Comparison of ENCODE assay signal across 14 mouse cellular contexts in genomic region chr3:96599411-96599810, GRCm38 (mm10). TPM values are rescaled to one million over a fixed set of nuclear protein-coding genes. Genes with fewer than 3 reads are reported as not detected.
DNase-seq lines count a peak whose midpoint lies in the region; ATAC-seq and TF ChIP-seq lines count a peak whose summit lies in the region.
"Had no signal": no experiment of that assay in that cellular context is flagged by ENCODE, and none has a peak within 500 bp of the region (broad histone marks: within the 10 kb centered on the region; RNA-seq: fewer than 3 reads in every experiment).

No protein-coding gene starts in this region.

- ATAC-seq in forebrain, embryonic 11.5 days (replicated peaks; ENCODE audit: low FRiP score), result no peak
- ATAC-seq in hindbrain, embryonic 16.5 days, result no peak
- no peak for ATAC-seq in neural tube, embryonic 15.5 days (ENCODE audit: low FRiP score)
- ATAC-seq in megakaryocyte-erythroid progenitor cell, adult 5-6 weeks (replicated peaks; ENCODE audit: low FRiP score, low TSS enrichment, poor library complexity, severe bottlenecking), result no peak

- no peaks in the 10 kb centered on the region for H3K9me3 ChIP-seq in forebrain, embryonic 10.5 days
- no peaks in the 10 kb centered on the region for H3K9me3 ChIP-seq in forebrain, embryonic 11.5 days (ENCODE audit: control insufficient read depth, low read length)
- H3K9me3 ChIP-seq in hindbrain, embryonic 16.5 days (ENCODE audit: control insufficient read depth, low read length), result no peaks in the 10 kb centered on the region
- H3K9me3 ChIP-seq in neural tube, embryonic 15.5 days (replicated peaks), result no peaks in the 10 kb centered on the region

- peaks cover 12% of the 10 kb centered on the region for H3K36me3 ChIP-seq in forebrain, embryonic 10.5 days (replicated peaks)
- no peaks in the 10 kb centered on the region for H3K36me3 ChIP-seq in forebrain, embryonic 11.5 days (ENCODE audit: control insufficient read depth, insufficient read depth, low read length)
- no peaks in the 10 kb centered on the region for H3K36me3 ChIP-seq in hindbrain, embryonic 16.5 days (ENCODE audit: control insufficient read depth, insufficient read depth, low read length)
- no peaks in the 10 kb centered on the region for H3K36me3 ChIP-seq in neural tube, embryonic 15.5 days

- no peak overlapping the region for H3K4me2 ChIP-seq in forebrain, embryonic 11.5 days (ENCODE audit: low read depth, low read length, severe bottlenecking)
- peak overlapping the region; percentile 99; the same call in 1 of the 2 replicates for H3K4me2 ChIP-seq in hindbrain, embryonic 16.5 days (ENCODE audit: low read length)
- H3K4me2 ChIP-seq in neural tube, embryonic 15.5 days, result peak overlapping the region; percentile 97

- peaks cover 48% of the 10 kb centered on the region for H3K27me3 ChIP-seq in forebrain, embryonic 10.5 days (ENCODE audit: poor library complexity, severe bottlenecking)
- H3K27me3 ChIP-seq in forebrain, embryonic 11.5 days (ENCODE audit: control insufficient read depth, insufficient read depth, low read length), result peaks cover 21% of the 10 kb centered on the region
- no peaks in the 10 kb centered on the region for H3K27me3 ChIP-seq in hindbrain, embryonic 16.5 days (replicated peaks; ENCODE audit: control insufficient read depth, insufficient read depth, low read length)
- no peaks in the 10 kb centered on the region for H3K27me3 ChIP-seq in neural tube, embryonic 15.5 days (replicated peaks)

- no peak for DNase-seq in forebrain, embryonic 10.5 days (ENCODE audit: extremely low spot score, low spot score)
- no peak for DNase-seq in forebrain, embryonic 11.5 days (ENCODE audit: low spot score)
- DNase-seq in left cerebral cortex, adult 2 months (ENCODE audit: extremely low spot score in 1 of 2, low spot score in 2 of 2), result no peak
- no peak for DNase-seq in left cerebral cortex, adult 18-20 months (ENCODE audit: low spot score in 2 of 2)
- DNase-seq in Muller cell, postnatal 12 days (ENCODE audit: inconsistent ontology term), result no peak
- DNase-seq: heart, postnatal 14 days; layer of hippocampus, postnatal 36 days; lung, postnatal 10 days had no signal

- 0 out of 2 replicates have a peak overlapping the region, but pooled peaks have one; percentile 84 for H3K27ac ChIP-seq in forebrain, embryonic 10.5 days
- H3K27ac ChIP-seq in forebrain, embryonic 11.5 days (ENCODE audit: low read depth, low read length), result no peak overlapping the region
- H3K27ac ChIP-seq in left cerebral cortex, adult 2 months, result peak overlapping the region; percentile 96; the same call in 1 of the 2 replicates
- no peak overlapping the region for H3K27ac ChIP-seq in hindbrain, embryonic 16.5 days (ENCODE audit: low read depth, low read length)
- H3K27ac ChIP-seq in neural tube, embryonic 15.5 days (replicated peaks), result no peak overlapping the region

- TF ChIP-seq CTCF in left cerebral cortex, adult 2 months (IDR thresholded peaks at IDR 0.05), result no peak

- H3K4me3 ChIP-seq in forebrain, embryonic 10.5 days, result peak overlapping the region; percentile 61; the same call in 1 of the 2 replicates
- H3K4me3 ChIP-seq in forebrain, embryonic 11.5 days (ENCODE audit: low read depth, low read length), result no peak overlapping the region
- H3K4me3 ChIP-seq in left cerebral cortex, adult 2 months, result peak overlapping the region; percentile 77
- H3K4me3 ChIP-seq in hindbrain, embryonic 16.5 days (ENCODE audit: low read length), result no peak overlapping the region
- no peak overlapping the region for H3K4me3 ChIP-seq in neural tube, embryonic 15.5 days (replicated peaks)

- H3K9ac ChIP-seq in forebrain, embryonic 11.5 days (ENCODE audit: low read length), result no peak overlapping the region
- peak overlapping the region; percentile 80; the same call in 1 of the 2 replicates for H3K9ac ChIP-seq in hindbrain, embryonic 16.5 days (ENCODE audit: low read depth, low read length)
- H3K9ac ChIP-seq in neural tube, embryonic 15.5 days (replicated peaks), result 0 out of 2 replicates have a peak overlapping the region, but pooled peaks have one; percentile 76

- intact Hi-C loops in left cerebral cortex, adult 2 months (cut with DNase I), result loop anchor here (5.0 kb wide), 1 partner anchor 322 kb away; no protein-coding TSS in a partner anchor

- 67% methylated on average over 3 of the region's 3 CpGs for WGBS in forebrain, embryonic 10.5 days
- WGBS in forebrain, embryonic 11.5 days, result 49% methylated on average over 3 of the region's 3 CpGs
- WGBS in hindbrain, embryonic 16.5 days, result 84% methylated on average over 3 of the region's 3 CpGs
- 83% methylated on average over 3 of the region's 3 CpGs for WGBS in neural tube, embryonic 15.5 days

- H3K4me1 ChIP-seq in forebrain, embryonic 10.5 days, result peaks cover 92% of the 10 kb centered on the region
- peaks cover 29% of the 10 kb centered on the region for H3K4me1 ChIP-seq in forebrain, embryonic 11.5 days (replicated peaks; ENCODE audit: control insufficient read depth, insufficient read depth, low read length)
- peaks cover 73% of the 10 kb centered on the region for H3K4me1 ChIP-seq in hindbrain, embryonic 16.5 days (ENCODE audit: control insufficient read depth, insufficient read depth, low read depth, low read length)
- H3K4me1 ChIP-seq in neural tube, embryonic 15.5 days, result peaks cover 82% of the 10 kb centered on the region

RNA-seq across cellular contexts. Expression of gene Lix1l, which starts 1.5 kb away (rescaled TPM):
- 3.2 and 3.9 TPM in 2 replicates for polyA plus RNA-seq in forebrain, embryonic 10.5 days (2016; fragmentation: Nextera tagmentation; extraction: Ambion mirVana)
- 5.5 TPM in 2 replicates for polyA plus RNA-seq in forebrain, embryonic 11.5 days (2014; fragmentation: Nextera tagmentation; extraction: Ambion mirVana)
- total RNA-seq in left cerebral cortex, adult 2 months (2021), result 10 to 100 TPM; 18.6 to 21.5 TPM
- total RNA-seq in left cerebral cortex, adult 18-20 months (2021), result 10 to 100 TPM; 20.8 to 21.5 TPM
- polyA plus RNA-seq in hindbrain, embryonic 16.5 days (2015; fragmentation: Nextera tagmentation; extraction: Ambion mirVana), result 5.1 and 5.8 TPM in 2 replicates
- polyA plus RNA-seq in neural tube, embryonic 15.5 days (2015; fragmentation: Nextera tagmentation; extraction: Ambion mirVana), result 5.6 and 6.3 TPM in 2 replicates
- 0.25 and 0.72 TPM in 2 replicates for total RNA-seq in megakaryocyte-erythroid progenitor cell, adult 5-6 weeks (2014; fragmentation: Nextera tagmentation)
- 0.72 and 0.94 TPM in 2 replicates for total RNA-seq in megakaryocyte-erythroid progenitor cell, adult 5-6 weeks (2017)

RNA-seq across cellular contexts. Expression of gene Ankrd34a, which starts 3.0 kb away (rescaled TPM):
- polyA plus RNA-seq in forebrain, embryonic 10.5 days (2016; fragmentation: Nextera tagmentation; extraction: Ambion mirVana), result 1.2 TPM in 2 replicates
- 1.9 and 2.4 TPM in 2 replicates for polyA plus RNA-seq in forebrain, embryonic 11.5 days (2014; fragmentation: Nextera tagmentation; extraction: Ambion mirVana)
- total RNA-seq in left cerebral cortex, adult 2 months (2021), result 10 to 100 TPM; 66.8 to 70.3 TPM
- 10 to 100 TPM; 67.3 to 77.4 TPM for total RNA-seq in left cerebral cortex, adult 18-20 months (2021)
- polyA plus RNA-seq in hindbrain, embryonic 16.5 days (2015; fragmentation: Nextera tagmentation; extraction: Ambion mirVana), result 21.5 and 23.9 TPM in 2 replicates
- polyA plus RNA-seq in neural tube, embryonic 15.5 days (2015; fragmentation: Nextera tagmentation; extraction: Ambion mirVana), result 18.6 and 21.0 TPM in 2 replicates
- not detected in 2 replicates for total RNA-seq in megakaryocyte-erythroid progenitor cell, adult 5-6 weeks (2014; fragmentation: Nextera tagmentation)
- total RNA-seq in megakaryocyte-erythroid progenitor cell, adult 5-6 weeks (2017), result not detected in 2 replicates
- total RNA-seq: liver, adult 2 months; monocyte, adult 5-6 weeks had no signal

RNA-seq across cellular contexts. Expression of gene Polr3gl, which starts 5.4 kb away (rescaled TPM):
- 23.8 and 27.3 TPM in 2 replicates for polyA plus RNA-seq in forebrain, embryonic 10.5 days (2016; fragmentation: Nextera tagmentation; extraction: Ambion mirVana)
- 22.0 and 28.4 TPM in 2 replicates for polyA plus RNA-seq in forebrain, embryonic 11.5 days (2014; fragmentation: Nextera tagmentation; extraction: Ambion mirVana)
- 10 to 100 TPM; 26.6 to 28.1 TPM for total RNA-seq in left cerebral cortex, adult 2 months (2021)
- 10 to 100 TPM; 24.0 to 24.8 TPM for total RNA-seq in left cerebral cortex, adult 18-20 months (2021)
- 31.0 and 33.3 TPM in 2 replicates for polyA plus RNA-seq in hindbrain, embryonic 16.5 days (2015; fragmentation: Nextera tagmentation; extraction: Ambion mirVana)
- 35.2 and 35.8 TPM in 2 replicates for polyA plus RNA-seq in neural tube, embryonic 15.5 days (2015; fragmentation: Nextera tagmentation; extraction: Ambion mirVana)
- total RNA-seq in megakaryocyte-erythroid progenitor cell, adult 5-6 weeks (2014; fragmentation: Nextera tagmentation), result 18.4 and 38.1 TPM in 2 replicates
- 56.0 and 72.8 TPM in 2 replicates for total RNA-seq in megakaryocyte-erythroid progenitor cell, adult 5-6 weeks (2017)

RNA-seq across cellular contexts. Expression of gene Gm16253, which starts 22.6 kb away (rescaled TPM):
- polyA plus RNA-seq in forebrain, embryonic 10.5 days (2016; fragmentation: Nextera tagmentation; extraction: Ambion mirVana), result 0.66 and 1.6 TPM in 2 replicates
- polyA plus RNA-seq in forebrain, embryonic 11.5 days (2014; fragmentation: Nextera tagmentation; extraction: Ambion mirVana), result 1.0 TPM in 1 of 2 replicates, not detected in the other
- not detected for total RNA-seq in left cerebral cortex, adult 2 months (2021)
- total RNA-seq in left cerebral cortex, adult 18-20 months (2021), result not detected
- 1.0 and 1.9 TPM in 2 replicates for polyA plus RNA-seq in hindbrain, embryonic 16.5 days (2015; fragmentation: Nextera tagmentation; extraction: Ambion mirVana)
- polyA plus RNA-seq in neural tube, embryonic 15.5 days (2015; fragmentation: Nextera tagmentation; extraction: Ambion mirVana), result 1.8 TPM in 2 replicates
- not detected in 2 replicates for total RNA-seq in megakaryocyte-erythroid progenitor cell, adult 5-6 weeks (2014; fragmentation: Nextera tagmentation)
- not detected in 2 replicates for total RNA-seq in megakaryocyte-erythroid progenitor cell, adult 5-6 weeks (2017)
- total RNA-seq: layer of hippocampus, postnatal 36 days; liver, adult 2 months; monocyte, adult 5-6 weeks had no signal
- polyA plus RNA-seq: embryonic facial prominence, embryonic 11.5 days; liver, adult 2 months had no signal

RNA-seq across cellular contexts. Expression of gene Rbm8a, which starts 30.3 kb away (rescaled TPM):
- polyA plus RNA-seq in forebrain, embryonic 10.5 days (2016; fragmentation: Nextera tagmentation; extraction: Ambion mirVana), result 224 and 226 TPM in 2 replicates
- 198 and 199 TPM in 2 replicates for polyA plus RNA-seq in forebrain, embryonic 11.5 days (2014; fragmentation: Nextera tagmentation; extraction: Ambion mirVana)
- total RNA-seq in left cerebral cortex, adult 2 months (2021), result 10 to 100 TPM; 37.6 to 38.5 TPM
- total RNA-seq in left cerebral cortex, adult 18-20 months (2021), result 10 to 100 TPM; 41.5 to 49.6 TPM
- 110 and 113 TPM in 2 replicates for polyA plus RNA-seq in hindbrain, embryonic 16.5 days (2015; fragmentation: Nextera tagmentation; extraction: Ambion mirVana)
- polyA plus RNA-seq in neural tube, embryonic 15.5 days (2015; fragmentation: Nextera tagmentation; extraction: Ambion mirVana), result 108 and 109 TPM in 2 replicates
- total RNA-seq in megakaryocyte-erythroid progenitor cell, adult 5-6 weeks (2014; fragmentation: Nextera tagmentation), result 174 and 189 TPM in 2 replicates
- total RNA-seq in megakaryocyte-erythroid progenitor cell, adult 5-6 weeks (2017), result 95.5 and 108 TPM in 2 replicates

Comparison
In these comparisons a context has a peak if more than half of its experiments do, and no peak if none do; other contexts are left out.
1. H3K27ac ChIP-seq: peak in forebrain, embryonic 10.5 days (single experiment) and left cerebral cortex, adult 2 months (single experiment); none in forebrain, embryonic 11.5 days (single experiment), hindbrain, embryonic 16.5 days (single experiment) and neural tube, embryonic 15.5 days (single experiment).
2. H3K4me3 ChIP-seq: peak in forebrain, embryonic 10.5 days (single experiment) and left cerebral cortex, adult 2 months (single experiment); none in forebrain, embryonic 11.5 days (single experiment), hindbrain, embryonic 16.5 days (single experiment) and neural tube, embryonic 15.5 days (single experiment).